Mouse (Mus musculus): ENCODE results near the gene Rps6ka3. TPM values are rescaled to one million over a fixed set of nuclear protein-coding genes. Genes with fewer than 3 reads are reported as not detected.
A peak's percentile ranks its signal among the peaks of the same experiment; 100 is the strongest.

Gene Rps6ka3
- total RNA-seq, 1 experiment = 9.6 TPM

DNA sequence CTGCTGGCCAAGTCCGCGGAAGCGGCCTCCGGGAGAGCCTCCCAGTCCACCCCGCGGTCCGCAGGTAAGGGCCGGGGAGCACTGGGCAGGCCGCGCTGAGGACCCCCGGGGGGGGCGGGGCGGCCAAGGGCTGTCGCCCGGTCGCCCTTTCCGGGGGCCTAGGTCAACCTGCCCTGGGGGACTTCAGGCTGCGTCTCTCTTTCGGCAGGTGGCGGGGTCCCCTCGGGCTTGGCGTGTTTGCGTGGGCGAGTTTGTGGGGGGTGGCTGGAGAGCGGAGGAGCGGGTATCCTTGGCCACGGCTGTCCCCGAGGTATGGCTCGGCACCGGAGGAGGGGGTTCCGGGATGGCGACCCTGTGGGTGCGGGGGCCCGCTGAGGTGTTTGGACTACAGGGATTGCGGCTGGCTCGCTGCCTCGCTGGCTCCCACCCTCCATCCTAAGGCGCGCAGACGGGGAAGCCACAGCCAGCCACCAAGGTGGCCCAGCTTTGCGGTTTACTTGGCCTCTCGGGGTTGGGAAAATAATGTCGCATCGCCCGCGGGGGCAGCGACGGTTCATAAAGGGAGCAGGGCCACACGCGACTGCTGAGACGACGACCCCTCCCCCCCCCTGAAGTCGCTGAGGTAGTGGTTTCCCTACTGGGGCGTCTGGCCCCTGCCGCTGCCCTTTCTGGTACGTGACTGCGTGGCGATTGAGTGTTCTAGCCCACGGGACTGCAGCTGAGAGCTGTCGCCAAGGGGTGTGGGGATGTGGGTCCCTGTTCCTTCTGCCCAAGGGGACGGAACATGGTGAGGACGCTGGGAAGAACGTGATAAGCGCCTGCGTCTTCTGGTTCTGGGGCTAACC lies 204.9 kb downstream of the Rps6ka3 start:
- no peak for DNase-seq (ENCODE audit: low read depth, low spot score)
- TF ChIP-seq ZC3H11A (IDR thresholded peaks at IDR 0.05; ENCODE audit: borderline replicate concordance, low read depth, low read length) = no peak
- Histone ChIP-seq H3K27ac (ENCODE audit: insufficient read depth, low read depth, low read length, poor library complexity, severe bottlenecking) (no peak overlapping the region), H3K9ac (ENCODE audit: insufficient read depth, low read depth, low read length, poor library complexity, severe bottlenecking) (peak overlapping the region; percentile 80), H3K4me1 (ENCODE audit: control insufficient read depth in 2 of 2, insufficient read depth in 2 of 2, low read length in 2 of 2, poor library complexity in 1 of 2) (no peaks in the 10 kb centered on the region), H3K9me3 (ENCODE audit: control insufficient read depth, insufficient read depth, low read depth, low read length) (no peaks in the 10 kb centered on the region), H3K4me3 (ENCODE audit: insufficient read depth in 1 of 2, low read depth in 1 of 2, low read length in 2 of 2, poor library complexity in 1 of 2, severe bottlenecking in 1 of 2) (peak overlapping the region; percentile 85 to 88), H3K36me3 (ENCODE audit: control insufficient read depth, insufficient read depth, low read length, poor library complexity, severe bottlenecking) (no peaks in the 10 kb centered on the region)
- in situ Hi-C loops (cut with MboI; ENCODE audit: low sequenced_read_pairs in 2 of 2, unreplicated experiment in 2 of 2) = no loop called here

Other genes starting within 250 kb of the Rps6ka3 start
- 194 and 196 TPM in 2 replicates for gene Eif1ax, start 161.9 kb downstream of the Rps6ka3 start, total RNA-seq (2012; rRNA removed)
- gene Map7d2, start 204.3 kb downstream of the Rps6ka3 start, total RNA-seq (2012; rRNA removed) = 4.0 and 6.0 TPM in 2 replicates